Mouse (Mus musculus) left cerebral cortex, adult 11 months (tissue): ENCODE measurements around the gene Trappc2l.
"Not testable (repeated sequence)": the region's sequence is repeated elsewhere in the genome, so short reads cannot be mapped to it uniquely, and the experiment has no call there.

ENCODE experiments used
- DNase-seq: peaks from one replicate; pipeline ENCODE4 v3.0.0; 2022; ENCODE audit warnings: low spot score

The Trappc2l gene

GRCm38 (mm10) chr8:122611295-122612133 is at the start of gene Trappc2l, which contains the start of gene Galns:
TSS of gene Trappc2l (plus strand) at chr8:122611640.
TSS of gene Galns (minus strand) at chr8:122611463.
- DNase-seq: peak; percentile 94

- no peak for DNase-seq
These were observed 46.8 kb upstream of the Trappc2l start for GRCm38 (mm10) chr8:122564363-122565352.

- no peak for DNase-seq
These were observed 44.7 kb upstream of the Trappc2l start for GRCm38 (mm10) chr8:122566766-122567165.

- DNase-seq: peak; percentile 90
These were observed 43.9 kb upstream of the Trappc2l start, which contains the start of gene Cdt1 for GRCm38 (mm10) chr8:122567361-122568108. TSS of gene Cdt1 (plus strand) at chr8:122568015.

GRCm38 (mm10) chr8:122568109-122568504 is 43.3 kb upstream of the Trappc2l start:
- DNase-seq: no peak

- DNase-seq: no peak
These were observed 42.5 kb upstream of the Trappc2l start for GRCm38 (mm10) chr8:122568881-122569309.

GRCm38 (mm10) chr8:122569329-122569728 is 42.1 kb upstream of the Trappc2l start:
- no peak for DNase-seq

GRCm38 (mm10) chr8:122569996-122570395 is 41.4 kb upstream of the Trappc2l start:
- no peak for DNase-seq

- DNase-seq: no peak
These were observed 40.3 kb upstream of the Trappc2l start for GRCm38 (mm10) chr8:122571153-122571552.

GRCm38 (mm10) chr8:122571750-122572267 is 39.6 kb upstream of the Trappc2l start:
- no peak for DNase-seq

GRCm38 (mm10) chr8:122572751-122573150 is 38.7 kb upstream of the Trappc2l start:
- no peak for DNase-seq

- not testable (repeated sequence) for DNase-seq
These were observed 38.3 kb upstream of the Trappc2l start for GRCm38 (mm10) chr8:122573176-122573575.

- DNase-seq: no peak
These were observed 37.9 kb upstream of the Trappc2l start for GRCm38 (mm10) chr8:122573577-122573976.

- no peak for DNase-seq
These were observed 37.2 kb upstream of the Trappc2l start for GRCm38 (mm10) chr8:122574264-122574663.

- no peak for DNase-seq
These were observed 36.7 kb upstream of the Trappc2l start for GRCm38 (mm10) chr8:122574667-122575251.

- no peak for DNase-seq
These were observed 36.2 kb upstream of the Trappc2l start for GRCm38 (mm10) chr8:122575286-122575685.

GRCm38 (mm10) chr8:122575735-122576647 is 35.4 kb upstream of the Trappc2l start:
- DNase-seq: no peak

- peak; percentile 90 for DNase-seq
These were observed 34.8 kb upstream of the Trappc2l start, which contains the start of gene Aprt for GRCm38 (mm10) chr8:122576648-122577022. TSS of gene Aprt (minus strand) at chr8:122576909.

GRCm38 (mm10) chr8:122577116-122577515 is 34.3 kb upstream of the Trappc2l start:
- DNase-seq: no peak

GRCm38 (mm10) chr8:122579196-122579595 is 32.2 kb upstream of the Trappc2l start:
- no peak for DNase-seq
